Mouse (Mus musculus) embryonic facial prominence, embryonic 13.5 days (tissue): ENCODE data around the gene Filip1l. TPM values are rescaled to one million over a fixed set of nuclear protein-coding genes. Genes with fewer than 3 reads are reported as not detected.
"Not testable (repeated sequence)": the region's sequence is repeated elsewhere in the genome, so short reads cannot be mapped to it uniquely, and the experiment has no call there.

Experiments
- ATAC-seq: fragments of 200-750 bp; cut with Nextera tagmentation; 2 replicates; pipeline ENCODE4 v1.8.0; 2017; ENCODE audit warnings: low read depth; ENCODE audit not compliant: insufficient number of reproducible peaks, insufficient read depth, low FRiP score, low TSS enrichment
- H3K27ac ChIP-seq: fragments of 300-500 bp; sonication (generic); 2 replicates; pipeline ENCODE4 v1.5.1; 2015; ENCODE audit warnings: moderate library complexity, mild to moderate bottlenecking, inconsistent platforms
- H3K27me3 ChIP-seq: fragments of 300-500 bp; sonication (generic); 2 replicates; pipeline ENCODE4 v1.6.1; 2015; ENCODE audit warnings: mild to moderate bottlenecking, inconsistent platforms
- H3K36me3 ChIP-seq: fragments of 300-500 bp; sonication (generic); 2 replicates; pipeline ENCODE4 v1.6.1; 2015; ENCODE audit warnings: mild to moderate bottlenecking, inconsistent platforms
- H3K4me1 ChIP-seq: fragments of 300-500 bp; sonication (generic); 2 replicates; pipeline ENCODE4 v1.6.1; 2015; ENCODE audit warnings: inconsistent platforms
- H3K4me2 ChIP-seq: fragments of 300-500 bp; sonication (generic); 2 replicates; pipeline ENCODE4 v1.6.1; 2015; ENCODE audit warnings: moderate library complexity, mild to moderate bottlenecking, inconsistent platforms
- H3K4me3 ChIP-seq: fragments of 300-500 bp; sonication (generic); 2 replicates; pipeline ENCODE4 v1.5.1; 2015; ENCODE audit warnings: mild to moderate bottlenecking, inconsistent platforms
- H3K9ac ChIP-seq: fragments of 300-500 bp; sonication (generic); 2 replicates; pipeline ENCODE4 v1.6.1; 2015; ENCODE audit warnings: mild to moderate bottlenecking, inconsistent platforms
- H3K9me3 ChIP-seq: fragments of 300-500 bp; sonication (generic); 2 replicates; pipeline ENCODE4 v1.6.1; 2016; ENCODE audit warnings: inconsistent platforms
- whole genome bisulfite sequencing: fragments of 180-500 bp; shearing (Covaris S2); methylation state at CpG from one replicate; pipeline ENCODE4 v1.1.7; 2015; ENCODE audit warnings: mixed read lengths; 5-methylcytosine and 5-hydroxymethylcytosine counted together
- polyA plus RNA-seq: library from polyadenylated mRNA; unstranded; fragments of >200 nt; fragmentation: Nextera tagmentation; extraction: Ambion mirVana; gene quantifications from 2 replicates; pipeline ENCODE4 v1.2.1, GENCODE M21; 2015

Filip1l gene
- polyA plus RNA-seq, 1 experiment from 2014 or later = 24.0 TPM

GRCm38 (mm10) chr16:57378631-57379330 is 25.9 kb downstream of the Filip1l start:
- no peak overlapping the region for H3K27ac ChIP-seq
- no peak overlapping the region for H3K4me2 ChIP-seq
- H3K4me3 ChIP-seq = no peak overlapping the region
- no peaks in the 10 kb centered on the region for H3K27me3 ChIP-seq
- peaks cover 16% of the 10 kb centered on the region for H3K4me1 ChIP-seq
- no peak for ATAC-seq
- H3K36me3 ChIP-seq = no peaks in the 10 kb centered on the region
- H3K9me3 ChIP-seq = no peaks in the 10 kb centered on the region
- 85% methylated on average over 9 of the region's 9 CpGs for WGBS
- no peak overlapping the region for H3K9ac ChIP-seq

GRCm38 (mm10) chr16:57383266-57383971 is 30.5 kb downstream of the Filip1l start:
- ATAC-seq = peak; percentile 71
- Histone ChIP-seq H3K27me3 (no peaks in the 10 kb centered on the region), H3K36me3 (no peaks in the 10 kb centered on the region), H3K27ac (peak overlapping the region; percentile 76), H3K4me2 (no peak overlapping the region), H3K9ac (no peak overlapping the region), H3K4me3 (no peak overlapping the region), H3K4me1 (peaks cover 20% of the 10 kb centered on the region), H3K9me3 (no peaks in the 10 kb centered on the region)
- 25% methylated on average over 8 of the region's 8 CpGs for WGBS

GRCm38 (mm10) chr16:57384274-57384673 is 31.4 kb downstream of the Filip1l start:
- Histone ChIP-seq H3K27ac (peak overlapping the region; percentile 55; the same call in 1 of the 2 replicates), H3K9me3 (no peaks in the 10 kb centered on the region), H3K4me1 (peaks cover 15% of the 10 kb centered on the region), H3K9ac (no peak overlapping the region), H3K4me3 (no peak overlapping the region), H3K36me3 (no peaks in the 10 kb centered on the region), H3K4me2 (no peak overlapping the region), H3K27me3 (no peaks in the 10 kb centered on the region)
- no peak for ATAC-seq
- WGBS = 79% methylated on average over 2 of the region's 2 CpGs

- Histone ChIP-seq H3K36me3 (no peaks in the 10 kb centered on the region), H3K4me1 (0 out of 2 replicates have a peak, but pooled peaks cover 6% of the 10 kb centered on the region), H3K27me3 (no peaks in the 10 kb centered on the region), H3K9ac (no peak overlapping the region), H3K9me3 (no peaks in the 10 kb centered on the region), H3K4me3 (no peak overlapping the region), H3K4me2 (no peak overlapping the region), H3K27ac (no peak overlapping the region)
- no peak for ATAC-seq
- 80% methylated on average over 15 of the region's 15 CpGs for WGBS
Measured at GRCm38 (mm10) chr16:57389566-57390251, 36.8 kb downstream of the Filip1l start.

GRCm38 (mm10) chr16:57391171-57391570 is 38.3 kb downstream of the Filip1l start:
- not testable (repeated sequence) for H3K4me3 ChIP-seq, ATAC-seq
- WGBS = 33% methylated on average over 28 of the region's 39 CpGs

GRCm38 (mm10) chr16:57392461-57392860 is 39.6 kb downstream of the Filip1l start:
- Histone ChIP-seq H3K36me3 (no peaks in the 10 kb centered on the region), H3K27ac (no peak overlapping the region), H3K4me3 (no peak overlapping the region), H3K27me3 (no peaks in the 10 kb centered on the region), H3K9me3 (no peaks in the 10 kb centered on the region), H3K9ac (no peak overlapping the region), H3K4me1 (peaks cover 8% of the 10 kb centered on the region; the same call in 1 of the 2 replicates), H3K4me2 (no peak overlapping the region)
- ATAC-seq = no peak
- 71% methylated on average over 2 of the region's 2 CpGs for WGBS

More at GRCm38 (mm10) chr16:57391171-57391570, 38.3 kb downstream of the Filip1l start:
- not testable (repeated sequence) for H3K4me1 ChIP-seq, H3K4me2 ChIP-seq, H3K9me3 ChIP-seq, H3K27ac ChIP-seq, H3K36me3 ChIP-seq, H3K27me3 ChIP-seq, H3K9ac ChIP-seq

GRCm38 (mm10) chr16:57393161-57393560 is 40.3 kb downstream of the Filip1l start:
- 52% methylated on average over 11 of the region's 11 CpGs for WGBS
- H3K4me2 ChIP-seq = peak overlapping the region; percentile 7; the same call in 1 of the 2 replicates
- no peak overlapping the region for H3K27ac ChIP-seq
- no peak overlapping the region for H3K9ac ChIP-seq
- H3K4me1 ChIP-seq = peaks cover 15% of the 10 kb centered on the region
- H3K27me3 ChIP-seq = no peaks in the 10 kb centered on the region
- H3K9me3 ChIP-seq = no peaks in the 10 kb centered on the region
- H3K4me3 ChIP-seq = no peak overlapping the region
- ATAC-seq = no peak
- no peaks in the 10 kb centered on the region for H3K36me3 ChIP-seq

- H3K4me1 ChIP-seq = peaks cover 34% of the 10 kb centered on the region
- no peaks in the 10 kb centered on the region for H3K27me3 ChIP-seq
- no peak overlapping the region for H3K4me3 ChIP-seq
- H3K4me2 ChIP-seq = no peak overlapping the region
- no peak overlapping the region for H3K27ac ChIP-seq
- WGBS = 68% methylated on average over 6 of the region's 6 CpGs
- no peak for ATAC-seq
- H3K9me3 ChIP-seq = no peaks in the 10 kb centered on the region
- no peak overlapping the region for H3K9ac ChIP-seq
- no peaks in the 10 kb centered on the region for H3K36me3 ChIP-seq
Measured at GRCm38 (mm10) chr16:57396249-57396648, 43.4 kb downstream of the Filip1l start.

GRCm38 (mm10) chr16:57397845-57398244 is 45.0 kb downstream of the Filip1l start:
- no peak for ATAC-seq
- Histone ChIP-seq H3K9me3 (no peaks in the 10 kb centered on the region), H3K27me3 (no peaks in the 10 kb centered on the region), H3K4me1 (peaks cover 43% of the 10 kb centered on the region), H3K4me3 (no peak overlapping the region), H3K9ac (no peak overlapping the region), H3K4me2 (no peak overlapping the region), H3K27ac (no peak overlapping the region), H3K36me3 (no peaks in the 10 kb centered on the region)
- 40% methylated on average over 6 of the region's 6 CpGs for WGBS

- Histone ChIP-seq H3K4me2 (no peak overlapping the region), H3K27ac (no peak overlapping the region; the same call in 1 of the 2 replicates), H3K4me1 (peaks cover 45% of the 10 kb centered on the region), H3K4me3 (no peak overlapping the region), H3K27me3 (no peaks in the 10 kb centered on the region), H3K9me3 (no peaks in the 10 kb centered on the region), H3K9ac (no peak overlapping the region), H3K36me3 (no peaks in the 10 kb centered on the region)
- no peak for ATAC-seq
- 52% methylated on average over 18 of the region's 18 CpGs for WGBS
Measured at GRCm38 (mm10) chr16:57398387-57399214, 45.7 kb downstream of the Filip1l start.

GRCm38 (mm10) chr16:57399566-57399965 is 46.7 kb downstream of the Filip1l start:
- no peak overlapping the region for H3K4me2 ChIP-seq
- H3K27ac ChIP-seq = no peak overlapping the region
- no peaks in the 10 kb centered on the region for H3K36me3 ChIP-seq
- H3K27me3 ChIP-seq = no peaks in the 10 kb centered on the region
- H3K4me3 ChIP-seq = no peak overlapping the region
- H3K9ac ChIP-seq = no peak overlapping the region
- 72% methylated on average over 10 of the region's 10 CpGs for WGBS
- no peak for ATAC-seq
- no peaks in the 10 kb centered on the region for H3K9me3 ChIP-seq
- H3K4me1 ChIP-seq = peaks cover 53% of the 10 kb centered on the region
